Mouse (Mus musculus) spleen, adult 12 weeks (tissue): Measurements from ENCODE around the gene Elovl1.
A peak's percentile ranks its signal among the peaks of the same experiment; 100 is the strongest.

Source experiments
- DNase-seq: peaks from one replicate; pipeline ENCODE4 v3.0.0; 2022; ENCODE audit warnings: low spot score

Elovl1 gene

GRCm38 (mm10) chr4:118429215-118429895 lies 1.5 kb downstream of the Elovl1 start:
- DNase-seq = peak; percentile 11

GRCm38 (mm10) chr4:118432332-118432731 lies 4.4 kb downstream of the Elovl1 start:
- no peak for DNase-seq

- DNase-seq = peak; percentile 86
Observed at GRCm38 (mm10) chr4:118436820-118437603, 9.1 kb downstream of the Elovl1 start, which contains the start of gene Cdc20. Cdc20 (minus strand) TSS chr4:118437352.

- DNase-seq = peak; percentile 20
Observed at GRCm38 (mm10) chr4:118437829-118438253, 9.9 kb downstream of the Elovl1 start.

- no peak for DNase-seq
Observed at GRCm38 (mm10) chr4:118445088-118445487, 17.2 kb downstream of the Elovl1 start.

- no peak for DNase-seq
Observed at GRCm38 (mm10) chr4:118445781-118446414, 18.0 kb downstream of the Elovl1 start.

- DNase-seq = no peak
Observed at GRCm38 (mm10) chr4:118446415-118447153, 18.7 kb downstream of the Elovl1 start.

GRCm38 (mm10) chr4:118457345-118457975 lies 29.6 kb downstream of the Elovl1 start, which contains the start of gene Mpl:
Mpl (minus strand) TSS chr4:118457513.
- DNase-seq = no peak

- DNase-seq = no peak
Observed at GRCm38 (mm10) chr4:118464956-118465355, 37.1 kb downstream of the Elovl1 start.

GRCm38 (mm10) chr4:118465697-118466163 lies 37.8 kb downstream of the Elovl1 start:
- no peak for DNase-seq

- DNase-seq = no peak
Observed at GRCm38 (mm10) chr4:118471281-118471680, 43.4 kb downstream of the Elovl1 start.

- DNase-seq = no peak
Observed at GRCm38 (mm10) chr4:118472687-118473086, 44.8 kb downstream of the Elovl1 start.

GRCm38 (mm10) chr4:118476773-118477530 lies 49.1 kb downstream of the Elovl1 start:
- no peak for DNase-seq
